Mouse (Mus musculus) hindbrain, embryonic 14.5 days (tissue): Measurements from ENCODE around the gene Pkig. TPM values are rescaled to one million over a fixed set of nuclear protein-coding genes. Genes with fewer than 3 reads are reported as not detected.

Experiments used
- ATAC-seq: fragments of 200-750 bp; cut with Nextera tagmentation; 2 replicates; pipeline ENCODE4 v1.8.0; 2017; ENCODE audit warnings: moderate number of reproducible peaks, mild to moderate bottlenecking, moderate TSS enrichment, moderate library complexity; ENCODE audit not compliant: low FRiP score
- DNase-seq: peaks from one replicate; pipeline ENCODE4 v3.0.0-alpha.2; 2015; ENCODE audit warnings: low spot score
- H3K27ac ChIP-seq: fragments of 300-500 bp; sonication (generic); 2 replicates; pipeline ENCODE4 v1.5.1; 2014; ENCODE audit warnings: mild to moderate bottlenecking, moderate library complexity
- H3K27me3 ChIP-seq: fragments of 300-500 bp; sonication (generic); 2 replicates; pipeline ENCODE4 v1.6.1; 2014; ENCODE audit warnings: mild to moderate bottlenecking, low read length, mixed read lengths; ENCODE audit not compliant: control insufficient read depth, insufficient read depth
- H3K36me3 ChIP-seq: fragments of 300-500 bp; sonication (generic); replicated peaks from 2 replicates; pipeline ENCODE4 v1.6.1; 2014; ENCODE audit not compliant: control insufficient read depth, insufficient read depth
- H3K4me1 ChIP-seq: fragments of 300-500 bp; sonication (generic); replicated peaks from 2 replicates; pipeline ENCODE4 v1.6.1; 2014; ENCODE audit warnings: antibody characterized with exemption, low read length, mixed read lengths; ENCODE audit not compliant: control insufficient read depth, insufficient read depth
- H3K4me2 ChIP-seq: fragments of 300-500 bp; sonication (generic); replicated peaks from 2 replicates; pipeline ENCODE4 v1.6.1; 2014; ENCODE audit warnings: mild to moderate bottlenecking, moderate library complexity
- H3K4me3 ChIP-seq: fragments of 300-500 bp; sonication (generic); replicated peaks from 2 replicates; pipeline ENCODE4 v1.5.1; 2014; ENCODE audit warnings: mild to moderate bottlenecking, low read length
- H3K9ac ChIP-seq: fragments of 300-500 bp; sonication (generic); 2 replicates; pipeline ENCODE4 v1.6.1; 2014
- H3K9me3 ChIP-seq: fragments of 300-500 bp; sonication (generic); 2 replicates; pipeline ENCODE4 v1.6.1; 2016; ENCODE audit warnings: low read length; ENCODE audit not compliant: control insufficient read depth
- WGBS: fragments of 180-500 bp; shearing (Covaris S2); extraction: QIAGEN DNeasy Blood & Tissue Kit; methylation state at CpG from one replicate; pipeline ENCODE4 v1.1.7; 2014; 5-methylcytosine and 5-hydroxymethylcytosine counted together
- polyA plus RNA-seq: library from polyadenylated mRNA; unstranded; fragments of >200 nt; fragmentation: Nextera tagmentation; extraction: Ambion mirVana; gene quantifications from 2 replicates; pipeline ENCODE4 v1.2.1, GENCODE M21; 2014

Gene Pkig
- polyA plus RNA-seq, 1 experiment from 2014 or later = 107 TPM

DNA sequence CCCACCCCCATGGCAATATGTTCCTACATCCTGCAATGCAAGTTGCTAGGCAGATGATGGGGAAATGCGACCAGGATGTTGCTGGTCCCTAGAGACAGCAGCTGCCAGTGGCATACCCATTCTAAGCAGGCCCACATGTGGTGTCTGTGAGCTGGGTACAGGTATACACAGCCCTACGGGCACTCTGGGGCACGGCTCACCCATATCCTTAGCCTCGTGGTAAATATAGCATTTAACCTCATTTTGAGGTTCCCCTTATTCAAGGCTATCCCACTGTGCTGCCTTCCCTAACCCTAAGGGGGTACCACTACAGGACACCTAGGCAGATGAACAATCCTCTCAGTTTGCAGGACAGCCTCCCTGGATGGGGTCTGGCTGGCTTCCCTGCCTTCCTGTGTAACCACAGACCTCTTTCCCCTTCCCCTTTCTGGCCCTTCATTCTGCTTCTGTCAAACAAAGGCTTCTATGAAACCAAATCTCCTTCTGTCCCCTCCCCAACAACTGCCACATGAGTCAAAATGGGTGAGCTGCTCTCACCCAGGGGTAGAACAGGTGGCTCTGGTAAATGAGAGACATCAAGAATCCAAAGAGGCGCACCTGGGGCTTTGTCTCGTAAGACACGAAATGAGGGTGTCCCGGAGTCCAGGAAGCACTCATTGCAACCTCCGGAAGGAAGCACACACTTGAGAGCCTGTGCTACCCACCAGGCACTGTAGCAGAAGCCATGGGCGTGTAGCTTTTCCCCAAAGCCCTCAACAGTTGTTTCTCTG, 86.8 kb downstream of the Pkig start:
- Histone ChIP-seq H3K27me3 (no peaks in the 10 kb centered on the region), H3K4me3 (no peak overlapping the region), H3K4me2 (no peak overlapping the region), H3K9me3 (no peaks in the 10 kb centered on the region), H3K4me1 (peaks cover 6% of the 10 kb centered on the region; the same call in 1 of the 2 replicates), H3K9ac (no peak overlapping the region), H3K27ac (no peak overlapping the region), H3K36me3 (no peaks in the 10 kb centered on the region)
- no peak for ATAC-seq
- DNase-seq = no peak
- 87% methylated on average over 10 of the region's 10 CpGs for WGBS

DNA sequence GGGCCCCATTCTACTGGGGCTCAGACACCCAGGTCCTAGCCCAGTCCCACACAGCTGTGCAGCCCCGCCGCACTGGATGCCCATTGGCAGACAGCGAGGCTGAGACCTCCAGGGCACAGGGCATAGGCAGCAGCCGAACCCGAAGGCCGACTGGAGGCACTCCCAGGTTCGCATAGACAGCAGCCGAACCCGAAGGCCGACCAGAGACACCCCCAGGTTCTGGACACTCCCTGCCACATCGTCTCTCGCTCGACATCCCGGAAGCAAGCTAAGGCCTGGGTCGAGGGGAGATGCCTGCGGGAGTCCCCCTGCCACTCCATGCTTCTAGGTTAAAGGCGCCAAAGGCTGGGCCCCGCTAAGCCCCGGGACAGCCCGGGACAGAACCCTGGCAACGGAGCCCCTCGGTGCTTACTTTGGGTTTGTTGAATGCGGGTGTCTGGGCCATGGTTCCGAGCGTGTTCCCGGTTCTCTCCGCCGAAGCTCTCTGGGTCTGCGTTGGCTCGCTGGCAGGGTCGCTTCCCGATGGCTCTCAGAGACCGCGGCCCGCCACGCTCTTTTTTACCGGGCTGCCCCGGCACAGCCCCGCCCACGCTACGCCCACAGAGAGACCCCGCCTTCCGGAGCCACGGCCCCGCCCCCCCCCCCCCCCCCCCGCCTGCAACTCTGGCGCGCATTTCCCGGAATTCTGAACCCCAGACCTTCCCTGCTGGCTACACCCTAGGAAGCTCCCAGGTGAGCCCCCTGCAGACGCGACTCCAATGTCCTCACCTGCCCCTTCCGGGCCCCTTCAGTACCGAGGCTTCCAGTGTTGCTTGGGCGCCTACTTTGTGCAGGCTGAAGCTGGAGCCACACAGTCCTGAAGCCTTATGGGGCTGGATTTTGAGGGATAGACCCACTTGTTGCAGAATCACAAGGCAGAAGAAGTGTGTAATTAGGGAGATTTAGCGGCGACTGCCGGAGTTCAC, 91.7 kb downstream of the Pkig start, which contains the start of gene Ada:
Gene Ada, minus strand, starts transcription at position 593 of the 965 bp plus-strand sequence.
- Histone ChIP-seq H3K27ac (no peak within 1 kb of the TSS), H3K9ac (peak within 1 kb of the TSS; percentile 74), H3K4me2 (peak within 1 kb of the TSS; percentile 96), H3K9me3 (no peaks in the 10 kb centered on the region), H3K4me3 (peak within 1 kb of the TSS; percentile 52), H3K36me3 (no peaks in the 10 kb centered on the region), H3K4me1 (peaks cover 6% of the 10 kb centered on the region; the same call in 1 of the 2 replicates), H3K27me3 (no peaks in the 10 kb centered on the region)
- DNase-seq (peak; percentile 55), ATAC-seq (peak; percentile 59; the same call in 1 of the 2 replicates)
- WGBS = 1% methylated on average over 54 of the region's 57 CpGs

DNA sequence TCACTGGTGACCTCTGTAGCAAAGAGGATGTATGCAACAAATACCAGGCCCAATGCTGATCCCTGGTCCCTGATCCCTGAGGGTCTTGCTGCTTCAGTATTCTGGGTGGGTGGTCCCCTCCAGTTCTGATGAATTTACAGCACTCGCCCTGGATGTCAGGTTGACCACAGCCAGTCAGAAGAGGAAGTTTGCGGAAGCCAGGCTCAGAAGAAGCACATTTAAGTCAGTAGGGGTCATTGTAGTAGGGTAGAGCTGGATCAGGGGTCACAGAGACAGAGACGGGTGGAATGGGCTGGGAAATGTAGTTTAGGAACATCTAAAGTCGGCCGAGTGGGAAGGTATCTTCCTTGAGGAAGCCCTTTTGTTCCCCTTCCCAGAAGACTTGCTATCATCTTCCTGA, 96.0 kb downstream of the Pkig start:
- H3K4me1 ChIP-seq = peaks cover 6% of the 10 kb centered on the region; the same call in 1 of the 2 replicates
- H3K9ac ChIP-seq = no peak overlapping the region
- H3K36me3 ChIP-seq = no peaks in the 10 kb centered on the region
- H3K9me3 ChIP-seq = no peaks in the 10 kb centered on the region
- H3K4me2 ChIP-seq = no peak overlapping the region
- ATAC-seq (no peak), DNase-seq (no peak)
- no peak overlapping the region for H3K27ac ChIP-seq
- 75% methylated on average over 5 of the region's 5 CpGs for WGBS
- H3K4me3 ChIP-seq = no peak overlapping the region
- no peaks in the 10 kb centered on the region for H3K27me3 ChIP-seq

DNA sequence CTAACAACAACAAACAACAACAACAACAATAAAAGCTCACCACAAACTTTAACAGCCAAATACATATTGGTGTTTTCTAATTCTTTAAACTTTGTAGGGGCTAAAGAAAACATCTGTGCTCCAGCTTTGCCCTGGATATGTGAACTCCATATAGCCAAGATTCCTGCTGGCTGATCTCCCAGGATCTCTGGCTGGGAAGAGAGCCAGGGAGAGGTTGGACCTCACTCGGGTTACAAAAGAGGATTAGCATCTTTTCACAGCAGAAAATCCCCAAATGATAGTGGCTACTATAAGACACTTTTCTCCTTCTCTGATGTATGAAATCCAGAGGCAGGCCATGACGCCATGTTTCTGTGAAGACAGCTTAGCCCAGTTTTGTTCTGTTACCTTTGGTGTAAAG, 98.5 kb downstream of the Pkig start:
- Histone ChIP-seq H3K36me3 (no peaks in the 10 kb centered on the region), H3K27ac (no peak overlapping the region), H3K4me3 (no peak overlapping the region), H3K27me3 (no peaks in the 10 kb centered on the region), H3K4me1 (no peaks in the 10 kb centered on the region), H3K9ac (no peak overlapping the region), H3K4me2 (no peak overlapping the region), H3K9me3 (no peaks in the 10 kb centered on the region)
- DNase-seq (peak; percentile 71), ATAC-seq (no peak)
- WGBS = 41% methylated on average over 2 of the region's 2 CpGs

GRCm38 (mm10) chr2:163758146-163758545, 100.0 kb downstream of the Pkig start:
- ATAC-seq (no peak), DNase-seq (no peak)
- Histone ChIP-seq H3K9me3 (no peaks in the 10 kb centered on the region), H3K9ac (no peak overlapping the region), H3K4me3 (no peak overlapping the region), H3K36me3 (no peaks in the 10 kb centered on the region), H3K27ac (no peak overlapping the region), H3K27me3 (no peaks in the 10 kb centered on the region), H3K4me1 (no peaks in the 10 kb centered on the region), H3K4me2 (no peak overlapping the region)
- 82% methylated on average over 2 of the region's 2 CpGs for WGBS

GRCm38 (mm10) chr2:163760589-163760988, 102.4 kb downstream of the Pkig start:
- no peaks in the 10 kb centered on the region for H3K4me1 ChIP-seq
- ATAC-seq = no peak
- DNase-seq = no peak
- H3K27me3 ChIP-seq = no peaks in the 10 kb centered on the region
- H3K4me2 ChIP-seq = no peak overlapping the region
- 90% methylated on average over 6 of the region's 6 CpGs for WGBS
- H3K9me3 ChIP-seq = no peaks in the 10 kb centered on the region
- H3K9ac ChIP-seq = no peak overlapping the region
- no peak overlapping the region for H3K27ac ChIP-seq
- H3K4me3 ChIP-seq = no peak overlapping the region
- no peaks in the 10 kb centered on the region for H3K36me3 ChIP-seq

DNA sequence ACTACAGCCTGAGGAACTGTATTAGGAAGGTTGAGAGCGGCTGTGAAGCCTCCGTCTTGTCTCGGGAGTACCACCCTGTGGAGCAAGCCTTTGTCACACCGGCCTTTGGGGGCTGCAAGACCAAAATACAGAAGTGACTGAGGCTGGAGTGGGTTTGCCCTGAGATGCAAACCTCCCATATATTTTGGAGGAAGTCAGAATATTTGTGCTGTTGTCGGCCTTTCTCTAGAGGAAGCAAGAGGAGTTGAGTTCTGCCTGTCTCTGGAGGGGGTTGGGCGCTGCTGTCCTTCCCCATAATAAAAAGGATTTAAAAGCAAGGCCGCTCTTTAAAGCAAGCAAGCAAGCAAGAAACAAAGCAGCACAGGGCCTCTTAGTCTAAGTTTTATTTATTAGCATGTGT, 103.2 kb downstream of the Pkig start:
- no peak for ATAC-seq
- no peaks in the 10 kb centered on the region for H3K4me1 ChIP-seq
- H3K27me3 ChIP-seq = no peaks in the 10 kb centered on the region
- H3K4me2 ChIP-seq = no peak overlapping the region
- H3K27ac ChIP-seq = no peak overlapping the region
- no peaks in the 10 kb centered on the region for H3K36me3 ChIP-seq
- no peak overlapping the region for H3K9ac ChIP-seq
- no peak for DNase-seq
- 83% methylated on average over 7 of the region's 7 CpGs for WGBS
- no peak overlapping the region for H3K4me3 ChIP-seq
- no peaks in the 10 kb centered on the region for H3K9me3 ChIP-seq

DNA sequence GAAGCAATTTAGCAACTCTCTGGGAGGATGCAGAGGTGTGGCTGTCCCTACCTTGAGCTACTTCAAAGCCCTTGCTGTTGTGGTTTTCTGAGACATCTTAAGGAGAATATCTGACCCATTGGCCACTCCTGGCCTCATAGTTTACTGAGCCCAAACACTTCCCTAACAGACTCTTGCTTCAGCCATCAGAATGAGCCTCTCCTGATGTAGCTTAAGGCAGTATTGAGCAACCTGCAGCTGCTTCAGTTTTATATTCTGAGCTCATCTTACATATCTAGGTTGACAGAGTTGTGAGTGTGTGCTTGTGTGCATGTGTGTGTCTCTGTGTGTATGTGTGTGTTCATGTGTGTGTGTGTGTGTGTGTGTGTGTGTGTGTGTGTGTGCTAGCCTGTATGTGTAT, 108.1 kb downstream of the Pkig start:
- Histone ChIP-seq H3K4me3 (no peak overlapping the region), H3K27ac (no peak overlapping the region), H3K27me3 (no peaks in the 10 kb centered on the region), H3K4me1 (no peaks in the 10 kb centered on the region), H3K36me3 (no peaks in the 10 kb centered on the region), H3K9ac (no peak overlapping the region), H3K4me2 (no peak overlapping the region), H3K9me3 (no peaks in the 10 kb centered on the region)
- DNase-seq (no peak), ATAC-seq (no peak)

- no peak overlapping the region for H3K4me3 ChIP-seq
- H3K4me2 ChIP-seq = no peak overlapping the region
- H3K4me1 ChIP-seq = no peaks in the 10 kb centered on the region
- WGBS = 93% methylated on average over 1 of the region's 1 CpGs
- DNase-seq (no peak), ATAC-seq (no peak)
- H3K9ac ChIP-seq = no peak overlapping the region
- H3K27ac ChIP-seq = no peak overlapping the region
- H3K9me3 ChIP-seq = no peaks in the 10 kb centered on the region
- no peaks in the 10 kb centered on the region for H3K27me3 ChIP-seq
- no peaks in the 10 kb centered on the region for H3K36me3 ChIP-seq
These were observed 108.7 kb downstream of the Pkig start for GRCm38 (mm10) chr2:163766890-163767289.
